Mouse (Mus musculus) ES-Bruce4 (cell line): ENCODE data around the gene Traf3ip1.

ENCODE experiments used
- CTCF ChIP-seq: IDR thresholded peaks from one replicate; pipeline ENCODE4 v1.8.1; 2011; ENCODE audit warnings: low read depth, low read length
- EP300 ChIP-seq: IDR thresholded peaks from 2 replicates; pipeline ENCODE4 v1.6.1; 2011; ENCODE audit warnings: low read depth, low read length; ENCODE audit not compliant: insufficient read depth
- POLR2A ChIP-seq: IDR thresholded peaks from one replicate; pipeline ENCODE4 v1.8.1; 2011; ENCODE audit warnings: low read length; ENCODE audit not compliant: insufficient read depth

DNA sequence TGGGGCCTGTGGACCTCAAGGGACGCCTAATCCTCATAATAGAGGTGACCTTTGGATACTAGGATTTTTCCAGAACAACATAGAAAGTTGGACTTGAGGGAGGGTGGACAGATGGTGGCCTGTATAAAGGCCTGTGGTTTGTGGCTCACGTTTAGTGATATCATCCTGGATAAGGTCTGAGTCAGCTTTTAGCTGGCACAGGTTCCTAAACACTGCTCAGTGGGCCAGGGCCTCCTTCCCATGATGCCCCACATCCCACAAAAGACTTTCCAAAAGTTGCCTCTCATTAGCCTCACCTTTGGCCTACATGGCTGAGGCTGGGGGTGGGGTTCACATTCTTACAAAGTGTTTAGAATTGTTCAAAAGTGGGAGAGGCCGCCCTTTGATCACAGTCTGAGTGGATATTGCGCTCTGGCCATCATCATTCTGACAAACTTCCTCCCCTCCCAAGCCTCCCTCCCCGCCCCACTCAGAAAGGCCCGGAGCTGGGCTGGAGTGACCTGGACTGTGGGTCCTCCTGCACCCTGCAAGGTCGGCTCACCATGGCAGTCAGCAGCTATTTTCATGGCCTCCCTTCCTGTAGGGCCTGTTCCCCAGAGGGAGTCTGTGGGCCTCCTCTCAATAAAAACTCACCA lies 83.6 kb downstream of the Traf3ip1 start:
- TF ChIP-seq CTCF, result no peak
- TF ChIP-seq POLR2A, result no peak
- TF ChIP-seq EP300, result no peak
